Mouse (Mus musculus) embryonic facial prominence, embryonic 10.5 days (tissue): Measurements from ENCODE around the gene Eif4a1. TPM values are rescaled to one million over a fixed set of nuclear protein-coding genes. Genes with fewer than 3 reads are reported as not detected.

Experiments used
- DNase-seq: peaks from one replicate; pipeline ENCODE4 v3.0.0-alpha.2; 2017; ENCODE audit warnings: low spot score
- H3K27ac ChIP-seq: fragments of 300-500 bp; sonication (generic); replicated peaks from 2 replicates; pipeline ENCODE4 v1.5.1; 2016; ENCODE audit warnings: mild to moderate bottlenecking
- H3K27me3 ChIP-seq: fragments of 300-500 bp; sonication (generic); replicated peaks from 2 replicates; pipeline ENCODE4 v1.6.1; 2016; ENCODE audit warnings: low read depth, mild to moderate bottlenecking; ENCODE audit not compliant: poor library complexity, severe bottlenecking
- H3K36me3 ChIP-seq: fragments of 300-500 bp; sonication (generic); replicated peaks from 2 replicates; pipeline ENCODE4 v1.6.1; 2016; ENCODE audit warnings: mild to moderate bottlenecking, moderate library complexity
- H3K4me1 ChIP-seq: fragments of 300-500 bp; sonication (generic); 2 replicates; pipeline ENCODE4 v1.6.1; 2016
- H3K4me3 ChIP-seq: fragments of 300-500 bp; sonication (generic); 2 replicates; pipeline ENCODE4 v1.5.1; 2016; ENCODE audit warnings: mild to moderate bottlenecking, moderate library complexity
- H3K9me3 ChIP-seq: fragments of 300-500 bp; sonication (generic); 2 replicates; pipeline ENCODE4 v1.6.1; 2016; ENCODE audit warnings: mild to moderate bottlenecking
- WGBS: fragments of 180-500 bp; shearing (Covaris S2); methylation state at CpG from one replicate; pipeline ENCODE4 v1.1.7; 2016; 5-methylcytosine and 5-hydroxymethylcytosine counted together
- polyA plus RNA-seq: library from polyadenylated mRNA; unstranded; fragments of >200 nt; fragmentation: Nextera tagmentation; extraction: Ambion mirVana; gene quantifications from 2 replicates; pipeline ENCODE4 v1.2.1, GENCODE M21; 2016

Gene Eif4a1
- polyA plus RNA-seq, 1 experiment from 2014 or later = 780 TPM

GRCm38 (mm10) chr11:69695046-69695360 is 22.8 kb upstream of the Eif4a1 start:
- H3K4me3 ChIP-seq = peak overlapping the region; percentile 76
- peaks cover 20% of the 10 kb centered on the region for H3K4me1 ChIP-seq
- H3K9me3 ChIP-seq = no peaks in the 10 kb centered on the region
- peak overlapping the region; percentile 89; the same call in 1 of the 2 replicates for H3K27ac ChIP-seq
- H3K36me3 ChIP-seq = no peaks in the 10 kb centered on the region
- 31% methylated on average over 6 of the region's 6 CpGs for WGBS
- 0 out of 2 replicates have a peak, but pooled peaks cover 7% of the 10 kb centered on the region for H3K27me3 ChIP-seq
- no peak for DNase-seq

GRCm38 (mm10) chr11:69693421-69693965 is 21.3 kb upstream of the Eif4a1 start:
- 68% methylated on average over 11 of the region's 11 CpGs for WGBS
- H3K9me3 ChIP-seq = no peaks in the 10 kb centered on the region
- H3K36me3 ChIP-seq = no peaks in the 10 kb centered on the region
- H3K27ac ChIP-seq = no peak overlapping the region
- 0 out of 2 replicates have a peak overlapping the region, but pooled peaks have one; percentile 15 for H3K4me3 ChIP-seq
- peaks cover 20% of the 10 kb centered on the region for H3K4me1 ChIP-seq
- H3K27me3 ChIP-seq = 0 out of 2 replicates have a peak, but pooled peaks cover 7% of the 10 kb centered on the region
- no peak for DNase-seq

GRCm38 (mm10) chr11:69692863-69693262 is 20.6 kb upstream of the Eif4a1 start:
- no peaks in the 10 kb centered on the region for H3K9me3 ChIP-seq
- H3K27ac ChIP-seq = no peak overlapping the region
- H3K36me3 ChIP-seq = no peaks in the 10 kb centered on the region
- H3K4me1 ChIP-seq = peaks cover 20% of the 10 kb centered on the region
- no peak for DNase-seq
- 0 out of 2 replicates have a peak, but pooled peaks cover 7% of the 10 kb centered on the region for H3K27me3 ChIP-seq
- H3K4me3 ChIP-seq = no peak overlapping the region
- 89% methylated on average over 6 of the region's 6 CpGs for WGBS

GRCm38 (mm10) chr11:69692196-69692811 is 20.1 kb upstream of the Eif4a1 start:
- H3K27ac ChIP-seq = no peak overlapping the region
- no peaks in the 10 kb centered on the region for H3K36me3 ChIP-seq
- no peaks in the 10 kb centered on the region for H3K9me3 ChIP-seq
- DNase-seq = no peak
- H3K4me1 ChIP-seq = peaks cover 20% of the 10 kb centered on the region
- 0 out of 2 replicates have a peak, but pooled peaks cover 7% of the 10 kb centered on the region for H3K27me3 ChIP-seq
- H3K4me3 ChIP-seq = no peak overlapping the region
- WGBS = 80% methylated on average over 9 of the region's 9 CpGs

- Histone ChIP-seq H3K9me3 (no peaks in the 10 kb centered on the region), H3K27me3 (peaks cover 20% of the 10 kb centered on the region; the same call in 1 of the 2 replicates), H3K4me1 (peaks cover 19% of the 10 kb centered on the region), H3K36me3 (no peaks in the 10 kb centered on the region), H3K4me3 (no peak overlapping the region), H3K27ac (no peak overlapping the region)
- no peak for DNase-seq
- 97% methylated on average over 1 of the region's 1 CpGs for WGBS
Measured at GRCm38 (mm10) chr11:69689891-69690290, 17.7 kb upstream of the Eif4a1 start.

- Histone ChIP-seq H3K36me3 (no peaks in the 10 kb centered on the region), H3K27me3 (peaks cover 22% of the 10 kb centered on the region; the same call in 1 of the 2 replicates), H3K4me3 (no peak overlapping the region), H3K27ac (no peak overlapping the region), H3K9me3 (no peaks in the 10 kb centered on the region), H3K4me1 (peaks cover 31% of the 10 kb centered on the region)
- WGBS = 57% methylated on average over 5 of the region's 5 CpGs
- no peak for DNase-seq
Measured at GRCm38 (mm10) chr11:69687061-69687460, 14.8 kb upstream of the Eif4a1 start.

DNA sequence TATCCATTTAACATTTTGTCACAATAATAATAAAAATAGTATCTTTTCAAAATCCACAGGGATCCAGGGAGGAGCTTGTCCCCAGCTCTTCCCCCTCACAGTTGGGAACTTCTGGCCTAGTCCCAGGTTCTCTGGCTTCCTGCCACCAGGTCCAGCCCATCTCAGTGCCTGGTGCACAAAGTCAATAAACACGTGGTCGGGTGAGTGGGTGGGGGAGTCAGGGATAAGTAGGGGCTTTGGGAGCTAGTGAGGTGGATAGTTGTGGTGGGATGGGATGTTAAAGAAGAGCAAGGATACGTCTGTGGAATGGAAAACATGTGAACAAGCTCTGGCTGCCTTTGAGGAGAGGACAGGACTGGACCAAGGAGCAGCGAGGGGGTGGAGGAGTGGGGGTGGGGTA is 14.2 kb upstream of the Eif4a1 start:
- Histone ChIP-seq H3K36me3 (no peaks in the 10 kb centered on the region), H3K4me1 (peaks cover 35% of the 10 kb centered on the region), H3K27ac (no peak overlapping the region), H3K4me3 (no peak overlapping the region), H3K27me3 (peaks cover 22% of the 10 kb centered on the region; the same call in 1 of the 2 replicates), H3K9me3 (no peaks in the 10 kb centered on the region)
- no peak for DNase-seq
- WGBS = 20% methylated on average over 4 of the region's 4 CpGs

DNA sequence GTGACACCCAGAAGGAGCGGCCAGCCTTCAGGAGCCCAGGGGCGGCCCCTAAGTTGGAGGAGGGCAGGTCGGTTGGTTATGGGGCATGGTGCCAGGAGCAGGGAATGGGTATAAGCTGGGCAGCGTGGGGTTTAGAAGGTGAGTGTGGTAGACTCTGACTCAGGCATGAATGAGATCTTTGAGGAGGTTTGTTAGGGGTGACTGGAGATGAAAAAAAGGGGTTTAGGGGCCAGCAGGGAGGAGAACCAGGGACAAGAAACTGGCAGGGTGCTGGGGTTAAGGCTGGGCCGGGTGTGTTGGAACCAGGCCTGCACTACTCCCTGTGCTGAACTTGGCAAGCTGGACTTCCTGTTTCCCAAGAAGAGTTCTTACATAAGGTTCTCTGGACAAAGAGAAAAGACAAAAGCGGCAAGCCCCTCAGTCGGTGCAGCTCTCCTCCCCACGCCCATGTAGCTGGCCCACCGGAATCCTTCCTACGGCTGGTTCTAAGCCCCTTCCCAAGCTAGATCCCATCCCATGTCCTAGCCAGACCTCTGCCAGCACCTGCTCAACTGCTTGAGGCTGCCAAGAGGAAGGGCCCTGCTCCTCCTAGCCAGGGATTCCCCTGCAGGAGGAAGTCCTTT is 13.4 kb upstream of the Eif4a1 start, which contains the start of gene Tnfsf13:
Gene Tnfsf13, minus strand, starts transcription at position 259 of the 623 bp plus-strand sequence.
- 0 out of 2 replicates have a peak within 1 kb of the TSS, but pooled peaks have one; percentile 94 for H3K27ac ChIP-seq
- no peak within 1 kb of the TSS for H3K4me3 ChIP-seq
- 76% methylated on average over 10 of the region's 10 CpGs for WGBS
- peaks cover 22% of the 10 kb centered on the region; the same call in 1 of the 2 replicates for H3K27me3 ChIP-seq
- peaks cover 41% of the 10 kb centered on the region for H3K4me1 ChIP-seq
- DNase-seq = no peak
- H3K9me3 ChIP-seq = no peaks in the 10 kb centered on the region
- H3K36me3 ChIP-seq = no peaks in the 10 kb centered on the region; the same call in 1 of the 2 replicates

GRCm38 (mm10) chr11:69684936-69685335 is 12.7 kb upstream of the Eif4a1 start:
- H3K4me3 ChIP-seq = no peak overlapping the region
- 81% methylated on average over 6 of the region's 6 CpGs for WGBS

DNA sequence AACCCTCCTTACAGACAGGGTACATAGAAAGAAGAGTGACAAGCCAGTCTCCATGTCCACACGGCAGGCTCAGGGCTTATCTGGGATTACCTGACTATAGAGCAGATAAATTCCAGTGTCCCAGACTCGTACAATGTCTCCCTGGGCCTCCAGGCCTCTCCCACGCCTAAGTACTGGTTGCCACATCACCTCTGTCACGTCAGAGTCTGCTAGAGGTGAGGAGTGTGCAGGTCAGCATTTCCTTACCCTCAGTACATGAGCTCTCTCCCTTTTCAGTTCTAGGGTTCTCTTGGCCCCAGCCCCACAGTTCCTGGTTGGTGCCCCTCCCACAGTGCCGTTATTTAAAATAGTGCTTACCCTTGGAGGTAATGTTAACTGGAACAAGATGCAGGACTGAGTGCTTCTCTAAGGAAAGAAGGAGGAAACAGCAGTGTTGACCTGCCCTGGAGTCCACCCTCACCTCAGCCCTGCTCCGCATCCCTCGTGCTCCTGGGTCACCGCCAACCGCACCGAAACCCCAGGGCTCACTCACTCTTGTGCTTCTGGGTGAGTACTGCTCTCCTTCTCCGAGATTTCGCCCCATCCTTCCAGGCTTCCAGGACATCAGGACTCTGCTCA is 12.0 kb upstream of the Eif4a1 start:
- H3K4me1 ChIP-seq = peaks cover 54% of the 10 kb centered on the region
- H3K27me3 ChIP-seq = peaks cover 22% of the 10 kb centered on the region; the same call in 1 of the 2 replicates
- 77% methylated on average over 12 of the region's 12 CpGs for WGBS
- H3K36me3 ChIP-seq = peaks cover 14% of the 10 kb centered on the region
- no peaks in the 10 kb centered on the region for H3K9me3 ChIP-seq
- no peak overlapping the region for H3K4me3 ChIP-seq
- H3K27ac ChIP-seq = peak overlapping the region; percentile 94
- no peak for DNase-seq

More at GRCm38 (mm10) chr11:69684936-69685335, 12.7 kb upstream of the Eif4a1 start:
- H3K4me1 ChIP-seq = peaks cover 48% of the 10 kb centered on the region
- peaks cover 7% of the 10 kb centered on the region for H3K36me3 ChIP-seq
- H3K27me3 ChIP-seq = peaks cover 22% of the 10 kb centered on the region; the same call in 1 of the 2 replicates
- H3K27ac ChIP-seq = no peak overlapping the region
- no peak for DNase-seq
- H3K9me3 ChIP-seq = no peaks in the 10 kb centered on the region

DNA sequence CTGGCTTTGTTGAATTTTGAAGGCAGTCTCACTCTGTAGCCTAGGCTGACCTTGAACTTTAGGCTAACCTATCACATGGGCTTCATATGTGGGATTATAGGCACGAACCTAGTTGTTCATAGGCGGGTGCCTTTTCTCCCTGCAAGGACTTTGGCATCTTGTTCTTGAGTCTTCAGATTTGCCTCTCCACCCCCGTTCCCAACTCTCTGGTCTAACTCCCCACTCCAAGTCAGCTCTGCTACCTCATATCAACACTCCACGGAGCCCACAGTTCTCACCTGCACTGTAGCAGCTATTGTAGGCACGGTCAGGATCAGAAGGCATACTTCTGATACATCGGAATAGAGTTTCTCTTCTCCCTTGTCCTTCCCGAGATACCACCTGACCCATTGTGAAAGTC is 11.4 kb upstream of the Eif4a1 start:
- H3K9me3 ChIP-seq = no peaks in the 10 kb centered on the region
- DNase-seq = no peak
- H3K4me1 ChIP-seq = peaks cover 55% of the 10 kb centered on the region
- 80% methylated on average over 7 of the region's 7 CpGs for WGBS
- H3K27ac ChIP-seq = peak overlapping the region; percentile 94
- peak overlapping the region; percentile 81; the same call in 1 of the 2 replicates for H3K4me3 ChIP-seq
- peaks cover 20% of the 10 kb centered on the region for H3K36me3 ChIP-seq
- peaks cover 22% of the 10 kb centered on the region; the same call in 1 of the 2 replicates for H3K27me3 ChIP-seq

GRCm38 (mm10) chr11:69682840-69683533 is 10.8 kb upstream of the Eif4a1 start:
- peaks cover 22% of the 10 kb centered on the region; the same call in 1 of the 2 replicates for H3K27me3 ChIP-seq
- peak overlapping the region; percentile 81 for H3K4me3 ChIP-seq
- H3K27ac ChIP-seq = peak overlapping the region; percentile 94
- H3K9me3 ChIP-seq = no peaks in the 10 kb centered on the region
- H3K36me3 ChIP-seq = peaks cover 26% of the 10 kb centered on the region
- peak; percentile 91 for DNase-seq
- H3K4me1 ChIP-seq = peaks cover 55% of the 10 kb centered on the region
- 26% methylated on average over 12 of the region's 12 CpGs for WGBS
